Mouse (Mus musculus) natural killer cell, adult 2 months (primary cell): ENCODE measurements at regions not wholly inside any gene's neighbourhood (a gene's known extent, or its start where the extent isn't known, plus 50 kb on each side); places are given as distances from the start of the nearest gene placed in this dataset.

Experiments used
- DNase-seq, 2 experiments: peaks; one replicate each; pipeline ENCODE4 v3.0.0; 2022; ENCODE audit warnings: low spot score in 2 of 2

- DNase-seq = no peak
Measured at GRCm38 (mm10) chr7:34587239-34587638, 69.3 kb downstream of the Kctd15 start.

DNA sequence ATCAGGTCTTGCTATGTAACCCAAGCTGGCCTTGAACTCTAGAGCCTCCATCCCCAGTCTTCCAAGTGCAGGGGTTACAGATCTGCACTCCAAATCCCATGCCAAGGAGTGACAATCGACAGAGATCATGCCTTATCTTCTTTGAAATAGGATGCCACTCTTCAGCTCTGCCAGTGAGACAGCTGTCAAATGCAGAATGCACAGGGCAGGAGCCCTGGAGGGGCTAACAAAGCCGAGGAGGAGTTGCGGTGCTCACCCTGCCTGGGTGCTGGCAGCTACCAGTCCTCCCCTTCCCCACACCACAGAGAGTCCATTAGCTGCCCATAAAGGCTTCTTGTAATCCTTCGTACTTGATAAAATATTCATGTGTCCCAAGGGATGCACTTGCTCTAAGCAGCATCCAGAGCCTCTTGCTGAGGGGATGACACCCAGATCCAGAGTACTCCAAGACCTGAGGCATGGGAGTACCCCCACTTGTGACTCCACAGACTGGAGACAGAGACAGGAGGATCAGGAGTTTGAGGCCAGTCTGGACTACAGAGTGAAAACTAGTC, 71.1 kb downstream of the Kctd15 start:
- no peak for DNase-seq

DNA sequence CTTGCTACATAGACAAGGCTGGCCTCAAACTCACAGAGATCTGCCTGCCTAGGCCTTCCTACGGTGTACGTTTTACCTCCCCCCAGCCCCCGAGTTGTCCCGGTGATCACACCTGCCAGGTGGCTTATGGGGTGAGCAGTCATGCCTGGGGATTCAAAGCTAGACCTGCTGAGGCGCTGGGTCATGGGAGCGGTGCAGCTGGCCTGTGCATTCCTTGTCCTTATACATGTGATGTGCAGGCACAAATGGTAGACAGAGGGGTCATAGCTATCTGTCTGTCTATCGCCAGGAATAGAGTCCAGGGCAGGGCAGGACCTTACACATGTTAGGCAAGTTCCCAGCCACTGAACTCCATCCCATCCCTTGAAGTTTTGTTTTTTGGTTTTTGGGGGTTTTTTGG, 71.7 kb downstream of the Kctd15 start:
- DNase-seq = no peak

GRCm38 (mm10) chr7:34580866-34581265, 75.7 kb downstream of the Kctd15 start:
- no peak for DNase-seq

GRCm38 (mm10) chr7:34571295-34571694, 85.2 kb downstream of the Kctd15 start:
- no peak for DNase-seq

DNA sequence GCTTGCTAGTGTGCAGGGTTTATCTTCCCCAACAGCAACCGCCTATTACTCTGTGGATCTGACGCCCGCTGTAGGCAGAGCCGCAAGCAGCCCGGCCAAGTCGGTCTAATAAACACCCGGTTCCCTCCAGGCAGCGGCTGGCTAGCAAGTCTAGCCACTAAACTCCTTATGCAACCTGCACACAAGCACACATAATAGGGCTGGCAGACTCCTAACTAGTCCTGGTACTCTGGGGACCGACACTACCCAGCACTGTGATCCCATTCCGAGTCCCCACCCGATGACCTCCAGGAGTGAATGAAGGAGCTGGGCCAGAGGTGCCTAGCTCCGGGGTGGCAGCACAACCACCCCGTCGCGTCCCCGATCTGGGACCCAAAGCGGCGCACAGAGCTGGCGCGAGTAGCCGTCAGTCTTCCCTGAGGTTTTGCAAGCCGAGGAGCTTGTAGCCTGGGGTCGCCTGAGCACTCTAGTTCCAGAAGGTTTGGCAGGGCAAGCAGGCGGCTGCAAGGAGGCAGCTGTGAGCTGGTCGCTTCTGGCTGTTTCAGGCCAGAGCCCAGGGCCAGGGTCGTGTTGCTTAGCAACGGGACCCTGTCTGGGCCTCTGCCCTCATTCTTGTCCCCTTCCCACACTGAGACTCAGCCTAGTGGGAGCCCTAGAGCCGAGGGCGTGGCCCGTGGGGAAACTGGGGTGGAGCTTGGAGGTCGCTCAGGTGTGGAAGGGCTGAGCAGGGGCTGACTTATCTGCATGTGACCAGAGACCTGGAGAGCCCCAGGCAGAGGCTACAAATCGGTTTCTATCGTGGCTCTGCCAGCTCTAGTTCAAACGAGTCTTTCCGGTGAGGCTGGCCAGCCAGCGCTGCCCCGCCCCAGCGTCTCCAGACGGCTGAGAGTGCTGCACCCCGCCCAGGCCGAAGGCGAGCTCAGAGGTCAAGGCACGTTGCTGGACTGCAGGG, 86.1 kb downstream of the Kctd15 start:
- no peak for DNase-seq

DNA sequence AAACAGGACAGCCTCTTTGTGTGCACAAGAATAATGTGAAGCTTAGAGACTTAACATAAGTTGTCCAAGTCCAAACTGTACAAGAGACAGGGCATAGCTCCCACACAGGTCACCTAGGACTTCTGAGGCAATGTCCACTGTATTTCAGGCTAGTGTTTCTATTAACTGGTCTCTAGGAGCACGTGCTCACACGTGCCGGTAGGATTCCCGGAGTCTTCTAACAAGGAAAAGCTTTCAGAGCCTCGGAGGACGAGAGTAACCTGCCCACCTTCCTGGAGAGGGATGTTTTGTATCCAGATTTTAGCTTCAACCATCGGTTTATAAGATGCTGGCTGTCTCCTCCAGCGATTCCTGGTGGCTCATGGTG, 86.8 kb downstream of the Kctd15 start:
- DNase-seq = no peak

- no peak for DNase-seq
Measured at GRCm38 (mm10) chr7:34567575-34567974, 89.0 kb downstream of the Kctd15 start.

DNA sequence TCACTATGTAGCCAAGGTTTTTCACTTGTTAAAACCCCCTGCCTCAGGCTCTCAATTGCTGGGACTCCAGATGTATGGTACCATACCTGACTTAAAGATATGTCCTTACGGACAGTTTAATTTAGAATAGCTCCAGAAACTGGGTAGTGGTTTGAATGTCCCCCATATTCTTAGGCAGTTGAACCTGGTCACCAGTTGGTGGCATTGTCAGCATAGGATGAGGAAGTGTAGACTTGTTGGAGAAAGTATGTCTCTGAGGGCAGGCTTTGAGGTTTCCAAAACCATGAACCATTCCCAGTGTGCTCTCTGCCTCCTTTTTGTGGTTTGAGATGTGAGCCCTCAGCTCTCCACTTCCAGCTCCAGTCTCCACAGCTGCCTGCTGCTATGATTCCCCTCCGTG, 94.4 kb downstream of the Kctd15 start:
- DNase-seq = no peak

GRCm38 (mm10) chr7:34558615-34559343, 97.8 kb downstream of the Kctd15 start:
- DNase-seq = no peak

DNA sequence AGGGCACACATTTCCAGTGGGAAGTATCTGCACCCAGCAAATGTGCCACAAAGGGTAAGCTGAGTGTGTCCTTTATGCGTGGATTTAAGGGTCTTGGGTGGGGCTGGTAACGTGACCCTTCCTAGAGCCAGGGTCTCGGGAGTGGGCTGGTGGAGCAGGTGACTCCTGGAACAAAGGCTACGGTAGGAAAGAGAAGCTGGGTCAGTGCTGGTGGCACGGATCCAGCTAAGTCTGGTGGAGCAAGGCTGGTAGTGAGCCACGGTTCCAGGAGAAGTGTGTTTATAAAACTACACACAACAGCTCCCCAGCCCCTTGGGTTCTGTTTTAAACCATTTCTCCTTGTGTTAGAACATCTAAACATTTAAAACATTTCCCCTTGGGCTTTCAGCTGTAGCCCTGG, 101.3 kb downstream of the Kctd15 start:
- no peak for DNase-seq

GRCm38 (mm10) chr7:34546609-34547316, 109.8 kb downstream of the Kctd15 start:
- DNase-seq = no peak

GRCm38 (mm10) chr7:34545906-34546305, 110.6 kb downstream of the Kctd15 start:
- DNase-seq = no peak

GRCm38 (mm10) chr7:34541906-34542305, 114.6 kb downstream of the Kctd15 start:
- no peak for DNase-seq

- no peak for DNase-seq
Measured at GRCm38 (mm10) chr7:34541000-34541399, 115.5 kb downstream of the Kctd15 start.

- no peak for DNase-seq
Measured at GRCm38 (mm10) chr7:34539856-34540255, 116.7 kb downstream of the Kctd15 start.

- no peak for DNase-seq
Measured at GRCm38 (mm10) chr7:34538310-34539055, 118.0 kb downstream of the Kctd15 start.

- no peak for DNase-seq
Measured at GRCm38 (mm10) chr7:34537122-34537521, 119.4 kb downstream of the Kctd15 start.

GRCm38 (mm10) chr7:34534241-34534640, 122.3 kb downstream of the Kctd15 start:
- no peak for DNase-seq

DNA sequence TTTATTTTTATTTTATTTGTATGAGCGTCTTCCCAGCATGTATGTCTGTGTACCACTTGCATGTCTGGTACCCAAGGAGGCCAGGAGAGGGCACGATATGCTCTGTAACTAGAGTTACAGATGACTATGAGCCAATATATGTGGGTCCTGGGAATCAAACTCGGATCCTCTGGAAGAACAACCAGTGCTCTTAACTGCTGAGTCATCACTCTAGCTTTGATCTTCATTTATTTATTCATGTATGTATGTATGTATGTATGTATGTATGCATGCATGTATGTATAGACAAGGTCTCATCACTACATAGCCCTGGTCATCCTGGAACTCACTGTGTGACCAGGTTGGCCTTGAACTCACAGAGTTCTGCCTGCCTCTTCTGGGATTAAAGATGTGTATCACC, 124.9 kb downstream of the Kctd15 start:
- no peak for DNase-seq

GRCm38 (mm10) chr7:34507858-34508257, 114.7 kb upstream of the Lsm14a start:
- no peak for DNase-seq
